Mouse (Mus musculus) effector memory CD4-positive, alpha-beta T cell, adult 7 months (primary cell): ENCODE data around the gene D830030K20Rik. TPM values are rescaled to one million over a fixed set of nuclear protein-coding genes. Genes with fewer than 3 reads are reported as not detected.

Source experiments
- polyA plus RNA-seq: library from polyadenylated mRNA; unstranded; fragments of 100-300 nt; shearing (Covaris generic); gene quantifications from one replicate; pipeline ENCODE4 v1.2.1, GENCODE M21; 2017

D830030K20Rik gene
- not detected for polyA plus RNA-seq

DNA sequence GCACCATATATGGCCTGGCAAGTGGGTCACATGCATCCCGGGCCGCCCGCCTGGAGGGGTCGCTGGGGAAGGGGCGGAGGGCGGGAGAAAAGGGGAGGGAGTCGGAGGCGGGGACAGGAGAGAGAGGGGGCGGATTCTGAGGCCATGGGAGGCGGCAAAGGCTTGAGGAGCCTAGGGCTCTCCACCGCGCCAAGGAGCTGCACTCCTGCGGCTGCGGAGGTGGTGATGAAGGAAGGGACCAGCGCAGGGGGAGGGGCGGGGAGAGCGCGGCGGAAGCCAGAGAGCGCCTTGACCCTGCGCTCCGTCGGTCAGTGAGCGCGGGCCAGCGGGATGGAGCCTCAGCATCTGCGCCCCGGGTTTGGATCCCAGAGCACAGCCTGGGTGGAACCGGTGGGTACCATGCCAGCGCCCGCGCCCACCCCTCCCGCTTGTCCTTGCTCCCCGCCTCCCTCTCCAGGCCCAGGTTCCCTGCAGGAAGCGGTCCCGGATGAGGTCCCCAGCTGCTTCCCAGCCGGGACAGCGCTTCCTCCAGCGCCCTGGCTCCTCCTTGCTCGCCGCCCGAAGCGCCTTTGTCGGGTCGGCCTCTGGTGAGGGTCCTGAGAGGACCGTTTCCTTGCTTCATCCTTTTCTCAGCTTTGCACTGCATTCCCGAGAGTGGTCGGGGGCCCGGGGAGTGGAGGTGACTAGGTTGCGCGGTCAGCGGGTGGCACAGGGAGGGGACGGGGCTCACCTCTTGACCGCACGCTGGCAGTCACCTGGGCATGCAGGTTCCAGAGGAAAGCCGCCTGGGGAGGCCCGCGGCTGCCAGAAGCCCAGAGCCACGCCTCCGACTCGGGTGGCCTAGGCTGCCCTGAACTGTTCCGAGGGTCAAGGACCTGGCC is at the start of gene D830030K20Rik:
TSS of gene D830030K20Rik (plus strand) at position 217 of the 881 bp plus-strand sequence.

DNA sequence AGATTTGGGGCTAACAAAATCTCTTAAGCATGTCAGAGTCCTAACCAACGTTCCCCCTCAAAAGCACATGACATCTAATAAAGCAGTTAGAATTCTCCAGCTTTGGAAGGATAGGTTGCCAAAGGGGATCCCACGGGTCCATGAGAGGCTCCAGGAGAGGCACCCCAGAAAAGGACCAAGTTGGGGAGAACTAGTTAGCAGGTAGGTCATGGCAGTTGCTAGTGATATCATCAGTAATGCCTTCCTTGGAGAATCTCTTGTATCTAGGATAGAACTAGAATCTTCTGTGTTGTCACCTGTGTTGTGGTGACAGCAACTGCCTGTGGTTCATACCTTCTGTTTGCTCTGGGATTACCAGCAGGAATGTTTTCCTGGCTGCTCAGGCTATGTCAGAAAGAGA is 20.3 kb upstream of the D830030K20Rik start, which contains the start of gene Gm5795:
TSS of gene Gm5795 (plus strand) at position 301 of the 400 bp plus-strand sequence.

Other genes starting within 250 kb of the D830030K20Rik start
- not detected for gene Gm2888, start 178.5 kb upstream of the D830030K20Rik start, polyA plus RNA-seq
- gene Gm2897, start 159.2 kb upstream of the D830030K20Rik start, polyA plus RNA-seq = not detected
- gene Gm10340, start 74.5 kb upstream of the D830030K20Rik start, polyA plus RNA-seq = not detected
- not detected for gene Gm5795, start 20.2 kb upstream of the D830030K20Rik start, polyA plus RNA-seq
- gene Gm2956, start 124.1 kb downstream of the D830030K20Rik start, polyA plus RNA-seq = not detected
- not detected for gene Gm10413, start 186.6 kb downstream of the D830030K20Rik start, polyA plus RNA-seq
- gene Gm10409, start 204.1 kb downstream of the D830030K20Rik start, polyA plus RNA-seq = not detected
- not detected for gene Gm3005, start 219.6 kb downstream of the D830030K20Rik start, polyA plus RNA-seq
- not detected for gene Gm10408, start 240.9 kb downstream of the D830030K20Rik start, polyA plus RNA-seq